Mouse (Mus musculus): ENCODE data around the gene Cym.
A peak's percentile ranks its signal among the peaks of the same experiment; 100 is the strongest.

Cym gene

DNA sequence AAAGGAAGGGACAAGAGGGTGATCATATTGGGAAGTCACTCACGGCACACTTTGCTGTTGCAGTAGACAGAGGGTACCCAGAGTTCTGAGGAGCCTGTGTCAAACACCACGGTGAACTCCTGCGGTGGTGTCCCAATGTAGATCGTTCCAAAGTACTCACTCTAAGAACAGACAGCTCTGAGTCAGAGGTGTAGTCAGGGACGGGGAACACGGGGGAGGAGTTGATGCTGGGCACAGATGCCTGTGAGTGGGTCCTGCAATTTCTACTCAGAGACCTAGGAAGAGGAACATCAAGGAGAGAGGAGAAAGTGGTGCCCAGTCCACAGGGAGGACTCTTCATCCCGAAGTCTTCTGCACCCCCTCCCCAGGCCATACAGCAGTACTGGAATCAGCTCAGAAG is 3.0 kb downstream of the Cym start:
- DNase-seq = no peak

DNA sequence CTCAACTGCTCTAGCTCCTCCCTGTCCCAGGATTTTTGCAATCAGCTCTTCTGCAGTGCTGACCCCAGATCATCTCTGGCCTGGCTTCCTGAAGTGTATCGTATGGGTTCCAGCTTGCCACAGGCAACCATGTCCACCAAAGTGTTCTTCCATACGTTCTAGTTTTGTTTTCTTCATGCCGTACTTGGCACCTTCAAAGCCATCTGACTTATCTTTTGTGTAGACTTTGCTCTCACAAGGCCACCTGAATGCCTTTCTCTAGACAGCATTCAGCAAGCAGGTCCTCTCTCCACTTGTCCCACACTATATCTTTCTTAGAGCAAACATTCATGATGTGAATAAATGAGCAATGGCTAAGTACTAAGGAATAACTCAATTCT is 4.4 kb downstream of the Cym start:
- DNase-seq = no peak

DNA sequence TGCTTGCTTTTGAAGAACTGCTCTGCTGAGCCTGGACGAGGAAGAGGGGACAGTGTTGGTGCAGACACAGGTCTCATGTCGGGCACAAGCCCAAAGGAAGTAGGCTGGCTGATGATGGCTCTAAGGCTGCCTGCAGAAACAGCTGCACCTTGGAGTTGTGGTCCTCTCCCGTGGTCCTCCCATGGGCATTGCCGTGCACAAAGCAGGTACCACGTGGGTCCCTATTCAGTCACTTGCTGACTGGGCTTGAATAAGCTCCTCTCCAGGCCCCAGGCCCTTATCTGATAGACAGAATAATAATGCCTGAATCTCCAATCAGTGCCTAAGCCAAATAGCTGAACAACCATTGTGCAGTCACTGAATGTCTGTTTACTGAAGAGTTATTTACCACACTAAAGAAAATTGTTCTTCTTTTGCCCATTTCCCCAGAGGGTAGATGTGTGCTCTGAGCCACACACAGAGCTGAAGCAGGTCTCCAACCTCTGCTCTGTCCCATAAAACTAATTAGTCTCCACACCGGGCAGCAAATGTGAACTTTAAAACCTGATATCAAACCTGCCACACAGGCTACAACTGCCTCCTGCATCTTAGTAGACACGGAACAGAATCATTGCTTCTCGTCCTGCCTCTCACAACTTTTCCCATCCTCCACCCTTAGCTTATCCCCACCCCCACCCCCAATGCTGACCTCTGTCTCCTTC is 5.0 kb downstream of the Cym start:
- no peak for DNase-seq

DNA sequence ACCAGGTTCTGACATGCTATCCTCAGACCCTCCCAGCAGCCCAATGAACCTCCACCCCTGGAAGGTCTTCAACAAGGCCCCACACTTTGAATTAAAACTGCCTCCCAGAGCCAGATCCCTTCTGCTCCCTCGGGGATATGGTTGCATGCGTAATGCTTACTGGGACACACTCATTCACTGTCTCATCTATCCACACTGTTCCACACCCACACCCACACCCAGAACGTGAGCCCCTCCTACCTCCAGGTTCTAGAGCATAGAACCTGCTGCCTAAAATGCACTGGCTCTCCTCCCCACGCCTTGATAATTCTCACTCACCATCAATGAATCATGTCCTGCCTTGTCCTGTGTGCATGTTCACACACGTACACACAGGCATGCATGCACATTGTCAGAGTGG is 6.9 kb downstream of the Cym start:
- no peak for DNase-seq

DNA sequence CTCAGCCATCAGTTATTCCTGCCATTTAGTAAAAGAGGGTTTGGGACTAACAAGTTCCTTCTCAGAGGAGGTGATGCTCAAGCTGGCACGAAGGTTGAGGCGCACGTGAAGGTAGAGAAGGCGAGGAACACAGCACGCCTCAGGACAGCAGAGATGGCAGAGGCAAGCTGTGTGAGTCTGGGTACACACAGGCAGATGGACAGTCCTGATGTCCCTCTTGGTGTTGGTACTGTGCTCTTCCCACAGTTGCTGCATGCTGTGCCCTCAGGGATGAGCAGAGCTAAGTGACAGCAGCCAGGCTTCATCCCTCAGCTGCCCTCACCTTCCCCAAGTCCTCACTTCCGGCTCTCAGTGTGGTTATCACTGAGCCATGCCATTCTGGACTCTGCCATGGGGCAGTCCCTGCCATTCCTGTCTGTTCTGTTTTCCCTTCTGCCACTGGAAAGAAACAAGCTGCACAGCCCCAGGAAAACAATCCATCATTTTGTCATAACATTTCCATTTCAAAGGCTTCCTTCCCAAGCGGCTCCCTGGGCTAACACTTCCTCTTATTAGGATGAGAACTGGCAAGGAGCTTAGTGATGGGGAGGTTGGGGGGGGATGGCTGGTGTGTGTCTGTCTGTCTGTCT is 13.8 kb downstream of the Cym start:
- no peak for DNase-seq

DNA sequence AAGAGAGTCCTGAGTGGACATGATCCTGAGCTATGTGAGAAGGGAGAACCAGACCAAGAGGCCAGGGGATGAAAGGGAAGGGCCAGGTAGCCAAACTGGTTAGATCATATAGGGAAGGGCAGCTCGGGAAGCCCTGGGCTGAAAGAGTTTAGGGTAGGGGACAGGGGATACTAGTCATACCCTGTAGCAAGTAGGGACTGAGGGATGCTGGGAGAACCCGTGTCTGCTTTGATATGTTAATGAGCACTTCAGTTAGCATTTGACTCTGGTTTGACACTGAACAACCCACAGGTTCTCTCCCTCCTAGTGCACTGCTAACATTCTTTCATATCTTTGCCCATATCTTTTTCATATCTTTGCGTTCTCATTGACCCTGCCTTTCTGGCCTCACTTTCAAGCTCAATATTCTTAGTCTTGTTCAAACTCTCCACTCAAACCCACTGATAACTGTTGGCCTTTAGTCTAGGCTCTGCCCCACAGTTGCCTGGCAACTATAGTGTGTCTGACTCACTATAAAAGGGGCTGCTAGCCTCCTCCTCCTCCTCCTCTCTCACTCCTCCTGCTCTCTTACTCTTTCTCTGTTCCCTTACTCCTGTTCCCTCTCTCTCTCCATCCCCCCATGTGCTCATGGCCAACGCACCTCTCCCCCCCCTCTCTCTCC is 14.9 kb downstream of the Cym start:
- no peak for DNase-seq

DNA sequence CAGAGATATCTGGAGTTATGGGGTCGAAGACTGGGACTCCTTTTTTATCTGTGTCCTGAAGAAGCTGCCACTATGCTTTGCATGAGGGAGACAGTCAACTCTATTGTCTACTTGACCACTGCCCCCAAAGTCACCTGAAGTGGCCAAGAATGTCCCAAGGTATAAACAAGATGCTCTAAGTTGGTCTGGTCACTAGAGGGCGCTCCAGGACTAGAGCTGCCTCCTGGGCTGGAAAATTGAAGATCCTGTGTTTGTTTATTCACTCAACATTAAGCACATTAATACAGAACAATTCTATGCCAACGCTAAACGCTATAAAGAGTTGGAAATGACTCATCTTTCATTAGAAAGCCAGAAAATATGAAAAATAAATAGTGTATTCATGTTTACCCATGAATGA is 15.5 kb downstream of the Cym start:
- DNase-seq = peak; percentile 65

DNA sequence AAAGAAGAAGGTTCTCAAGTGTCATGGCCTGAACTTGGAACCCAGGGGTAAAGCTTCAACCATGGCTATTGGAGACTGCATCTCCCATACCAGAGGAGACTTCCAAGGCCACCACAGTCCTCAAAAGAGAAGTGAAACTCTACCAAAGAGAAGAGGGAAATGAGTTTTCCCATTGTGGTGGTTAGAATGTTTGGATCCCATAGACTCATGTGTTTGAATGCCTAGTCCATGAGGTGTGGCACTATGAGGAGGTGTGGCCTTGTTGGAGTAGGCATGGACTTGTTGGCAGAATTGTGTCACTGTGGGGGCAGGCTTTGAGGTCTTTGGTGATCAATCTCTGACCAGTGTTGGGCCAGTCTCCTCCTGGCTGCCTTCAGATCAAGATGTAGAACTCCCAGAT is 16.4 kb downstream of the Cym start:
- DNase-seq = no peak

DNA sequence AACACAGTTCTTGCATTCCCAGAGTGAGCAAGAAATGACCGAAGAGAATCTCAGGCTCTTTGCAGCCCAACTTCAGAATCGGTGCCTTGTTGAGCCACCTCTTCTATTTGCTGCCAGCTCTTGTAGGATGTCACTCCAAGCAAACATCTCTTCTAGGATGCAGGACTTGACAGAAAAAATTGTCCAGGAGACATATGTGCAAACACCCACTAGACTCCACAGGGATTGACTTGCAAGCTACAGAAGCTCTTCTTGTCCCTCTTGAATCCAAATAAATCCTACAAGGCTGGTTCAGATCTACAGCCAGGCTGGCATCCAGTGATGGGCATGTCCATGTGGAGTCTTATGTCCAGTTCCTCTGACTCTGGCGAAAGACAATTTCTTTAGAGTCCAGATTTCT is 17.1 kb downstream of the Cym start:
- no peak for DNase-seq

DNA sequence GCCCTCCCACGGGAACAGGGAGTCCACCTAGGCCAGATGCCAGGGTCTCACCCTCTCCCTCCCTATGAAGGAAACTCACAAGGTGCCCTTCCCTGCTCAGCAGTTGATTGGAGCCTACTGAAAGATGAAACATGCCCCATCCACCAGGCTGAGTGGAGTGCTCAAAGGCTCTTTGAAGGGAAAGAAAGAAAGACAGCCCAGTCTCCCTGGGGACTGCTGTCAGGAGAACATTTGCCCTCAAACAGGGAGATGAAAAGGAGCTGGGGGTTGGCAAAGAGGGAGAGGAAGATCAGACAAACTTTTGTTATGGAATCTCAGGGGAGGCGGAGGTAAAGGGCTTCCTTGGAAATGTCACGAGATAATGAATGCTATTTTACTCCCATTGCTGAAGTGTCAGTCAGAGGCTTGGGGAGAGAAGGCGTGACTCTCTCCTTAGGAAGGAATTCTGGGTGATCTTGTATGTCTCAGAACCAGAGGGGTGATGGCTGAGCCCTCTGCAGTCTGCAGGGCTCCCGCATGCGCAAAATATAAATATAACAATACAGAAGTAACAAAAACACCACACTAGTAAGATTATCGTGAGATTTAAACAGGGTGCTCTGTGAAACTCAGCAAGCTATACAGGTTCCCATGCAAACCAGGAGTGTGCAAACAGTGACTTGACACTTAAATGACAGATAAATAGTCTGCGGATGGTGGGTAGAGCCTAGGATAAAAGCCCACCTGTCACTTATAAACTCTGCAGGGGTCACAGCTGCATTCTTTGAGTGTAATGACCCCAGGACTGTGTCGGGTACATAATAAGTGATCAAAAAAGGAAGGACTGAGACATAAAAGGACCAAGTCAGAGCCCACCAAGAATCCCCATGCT is 20.0 kb downstream of the Cym start:
- DNase-seq = no peak

DNA sequence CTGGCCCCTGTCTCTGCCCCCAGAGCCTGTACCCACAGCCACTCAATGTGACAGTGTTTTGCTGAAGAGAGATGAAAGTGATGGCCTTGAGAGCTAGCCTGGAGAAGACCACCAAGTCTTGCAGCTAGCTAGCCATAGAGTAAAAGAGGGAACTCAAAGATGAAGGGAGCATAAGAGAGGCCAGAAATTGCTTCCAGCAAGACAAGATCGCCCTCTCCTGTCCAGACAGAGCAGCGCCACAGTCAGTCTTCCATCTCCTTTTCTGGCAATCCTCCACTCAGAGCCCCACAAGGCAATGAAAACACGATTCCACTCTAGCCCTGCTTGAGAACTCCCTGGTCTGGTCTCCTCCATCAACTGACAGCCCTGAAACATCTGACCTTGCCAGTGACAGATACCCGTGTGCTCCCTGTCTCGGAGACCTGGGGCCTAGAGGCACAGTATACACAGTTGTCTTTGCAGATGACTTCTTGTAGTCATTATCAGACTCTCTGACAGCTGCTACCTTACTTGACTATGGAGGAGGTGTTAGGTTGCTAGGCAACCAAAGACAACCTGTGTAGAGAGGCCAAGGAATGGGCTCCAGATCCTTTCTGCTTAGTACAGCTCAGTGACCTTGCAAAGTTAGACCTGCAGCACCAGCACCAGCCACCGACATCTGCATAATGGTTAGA is 33.2 kb downstream of the Cym start:
- peak; percentile 5 for DNase-seq

DNA sequence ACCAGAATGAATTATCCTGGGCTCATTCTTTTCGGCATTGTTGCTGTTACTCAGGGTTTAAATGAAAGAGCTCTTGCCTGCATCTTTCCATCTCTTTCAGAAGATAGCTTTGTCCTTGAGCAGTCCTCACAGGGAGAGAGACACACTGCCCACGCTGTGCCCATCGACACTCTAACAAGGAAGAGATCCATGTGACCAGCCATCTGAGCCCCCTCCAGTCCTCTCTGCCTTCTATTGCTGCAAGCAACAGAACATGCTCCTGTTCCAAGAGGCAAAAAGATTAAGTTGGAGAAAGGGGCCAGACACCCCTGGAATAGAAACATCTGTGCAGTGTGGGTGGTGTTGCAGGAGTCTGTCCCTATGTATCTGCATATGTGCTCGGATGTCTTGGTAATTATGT is 34.5 kb downstream of the Cym start:
- DNase-seq = no peak

DNA sequence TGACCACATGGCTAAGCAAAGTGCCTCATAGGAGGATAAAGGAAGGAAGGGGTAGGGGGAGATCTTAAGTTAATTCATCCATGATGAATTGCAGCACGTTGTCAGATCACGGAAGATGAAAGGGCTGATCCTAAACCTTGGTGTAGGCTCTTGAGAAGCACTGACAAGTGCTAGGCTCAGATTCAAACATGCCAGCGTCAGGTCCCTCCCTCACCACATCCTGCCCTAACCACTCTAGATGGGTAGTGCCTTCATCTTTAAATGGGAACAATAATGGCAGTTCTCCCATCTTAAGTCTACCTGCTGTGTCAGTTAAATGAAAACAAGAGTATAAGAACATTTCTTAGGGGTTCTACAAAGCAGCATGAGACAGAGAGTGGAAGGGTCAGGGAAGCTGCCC is 35.9 kb downstream of the Cym start:
- no peak for DNase-seq

DNA sequence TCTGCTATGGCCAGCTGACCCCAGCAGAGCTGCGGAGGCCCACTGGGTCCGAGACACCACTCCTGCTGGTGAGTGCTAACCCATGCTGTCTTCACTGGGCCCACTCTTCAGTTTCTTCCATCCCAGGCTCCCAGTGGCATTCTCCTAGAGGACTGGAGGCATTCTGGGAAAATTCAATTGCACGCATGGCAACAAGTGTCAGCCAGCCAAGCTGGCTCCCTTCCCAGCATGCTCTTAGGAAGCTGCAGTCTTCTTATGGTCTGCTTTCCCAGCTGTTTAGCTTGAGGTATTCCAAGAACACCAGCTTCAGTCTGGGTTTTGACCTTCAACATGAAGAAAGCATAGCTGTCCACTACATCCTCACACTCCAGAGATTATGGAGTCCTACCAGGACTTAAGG is 38.4 kb downstream of the Cym start:
- DNase-seq = no peak

DNA sequence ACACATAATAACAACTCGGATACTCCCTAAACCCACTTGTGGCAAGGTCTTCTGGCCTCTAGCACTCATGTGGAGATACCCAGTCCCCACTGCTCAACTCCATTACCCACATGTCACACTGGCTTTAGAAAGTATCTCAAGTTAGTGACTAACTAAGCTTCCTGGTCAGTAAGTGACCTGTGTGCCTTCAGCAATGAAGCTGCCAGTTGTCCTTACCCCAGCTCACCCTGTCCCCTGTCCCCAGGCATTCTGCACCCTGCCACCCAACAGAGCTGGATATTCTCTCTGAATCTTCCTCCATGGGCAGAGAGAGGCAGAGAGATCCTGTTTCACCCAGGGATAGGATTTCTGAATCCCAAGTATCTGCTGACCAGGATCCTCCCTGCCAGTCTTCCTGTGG is 38.8 kb downstream of the Cym start, which contains the start of gene Kcna10:
TSS of gene Kcna10 (plus strand) at position 301 of the 400 bp plus-strand sequence.
- no peak for DNase-seq

DNA sequence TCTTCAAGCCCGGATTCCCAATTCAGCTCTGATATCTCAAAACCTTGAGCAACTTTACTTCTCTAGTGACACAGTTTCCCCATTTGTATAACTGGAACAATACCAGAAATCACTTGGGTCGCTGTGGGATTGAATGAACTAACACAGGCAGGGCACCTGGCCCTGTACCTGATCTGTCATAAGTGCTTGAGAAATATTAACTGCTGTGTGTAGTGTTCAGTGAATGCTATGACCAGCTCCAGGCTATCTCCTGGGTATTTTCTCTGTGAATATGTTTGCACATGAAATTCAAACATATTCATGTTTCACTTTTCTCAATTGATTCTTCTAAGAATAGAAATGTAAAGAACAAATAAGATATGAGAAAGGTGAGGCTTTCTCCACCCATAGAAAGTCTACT is 40.7 kb downstream of the Cym start:
- no peak for DNase-seq

DNA sequence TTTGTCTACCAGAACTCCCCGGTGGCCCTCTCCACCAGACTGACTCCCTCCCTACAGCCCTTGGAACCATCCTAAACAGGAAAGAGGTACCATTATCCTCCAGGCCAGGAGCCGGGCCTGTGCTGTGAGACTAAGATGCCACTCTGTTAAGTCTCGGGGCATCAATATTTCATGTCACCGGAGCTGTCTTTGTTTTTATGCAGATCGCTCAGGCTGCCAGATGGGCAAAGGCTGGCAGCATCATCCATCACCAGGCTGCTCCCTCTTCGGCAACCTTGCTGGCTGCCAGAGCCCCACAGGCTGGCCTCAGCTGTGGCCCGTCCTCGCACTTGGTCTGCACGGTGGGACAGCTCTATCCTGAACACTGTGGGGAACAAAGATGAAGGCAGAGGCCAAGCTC is 45.0 kb downstream of the Cym start:
- no peak for DNase-seq

DNA sequence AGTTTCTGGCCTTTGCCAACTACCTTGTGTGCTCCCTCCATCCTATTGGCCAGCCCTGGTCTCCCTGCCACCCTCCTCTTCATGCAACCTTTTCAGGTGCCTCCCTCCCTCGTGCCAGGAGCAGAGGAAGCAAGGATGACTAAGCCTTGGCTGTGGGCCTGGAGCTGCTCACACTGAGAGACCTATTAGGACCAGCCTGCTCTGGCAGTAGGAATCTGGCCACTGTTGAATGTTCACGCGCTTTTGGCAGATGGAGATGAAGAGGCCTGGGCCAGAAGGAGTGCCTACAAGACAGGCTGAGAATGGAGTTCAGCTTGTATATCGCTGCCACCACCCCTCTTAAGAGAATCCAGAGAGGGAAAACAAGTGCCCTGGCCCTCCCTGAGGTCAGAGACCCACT is 46.0 kb downstream of the Cym start:
- no peak for DNase-seq

DNA sequence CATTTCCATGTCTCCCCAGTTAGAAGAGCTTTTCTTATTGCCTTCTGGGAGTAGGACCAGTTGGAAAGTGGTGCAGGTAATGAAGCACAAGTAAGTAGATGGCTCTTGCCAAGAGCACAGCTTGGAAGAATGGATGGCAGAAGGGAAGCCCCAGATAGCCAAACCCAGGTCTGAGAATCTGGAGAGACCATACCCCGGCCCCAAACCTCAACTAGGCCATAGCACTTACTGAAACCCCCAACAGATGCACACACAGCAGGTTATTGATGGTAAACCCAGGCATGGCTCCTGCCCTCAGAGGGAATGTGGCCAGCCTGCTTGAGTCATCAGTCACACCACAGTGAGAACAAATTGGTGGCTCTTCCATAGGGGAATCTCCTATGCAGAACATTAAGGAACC is 49.0 kb downstream of the Cym start:
- no peak for DNase-seq

DNA sequence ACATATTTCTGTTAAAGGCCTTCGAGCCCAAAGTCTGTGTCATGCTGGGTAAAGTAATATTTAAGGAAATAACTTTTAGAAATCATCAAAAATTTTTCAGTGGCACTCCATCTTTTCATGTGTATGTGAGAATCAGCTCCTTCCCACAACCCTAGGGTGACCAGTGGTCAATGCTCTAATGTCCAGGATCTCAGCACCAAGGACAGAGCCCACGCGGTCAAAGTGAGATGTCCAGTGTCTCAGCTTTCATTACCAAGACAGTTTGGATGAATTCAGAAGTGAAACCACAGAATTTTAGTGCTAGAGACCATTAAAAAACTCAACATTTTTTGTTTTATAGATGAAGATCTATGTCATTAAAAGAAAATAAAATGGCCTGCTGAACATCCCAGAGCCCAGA is 49.6 kb downstream of the Cym start:
- DNase-seq = no peak

DNA sequence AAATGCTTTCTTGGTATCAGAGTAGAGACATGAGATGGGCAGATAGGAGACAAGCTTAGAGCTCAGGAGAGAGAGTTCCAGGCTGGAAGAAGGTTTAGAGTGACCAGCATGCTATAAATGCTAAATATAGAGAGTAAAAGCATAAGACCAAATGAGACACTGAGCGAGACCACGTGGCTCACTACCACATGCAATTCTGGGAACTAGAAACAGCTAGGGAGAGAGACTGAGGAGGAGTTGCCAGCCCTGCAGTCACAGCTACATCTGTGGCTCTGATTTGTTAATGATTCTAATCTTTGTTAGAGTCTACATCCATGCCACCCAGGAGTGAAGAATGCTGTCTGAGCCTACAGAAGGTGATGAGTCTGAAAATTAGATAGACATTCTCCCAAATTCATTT is 52.0 kb downstream of the Cym start:
- no peak for DNase-seq

DNA sequence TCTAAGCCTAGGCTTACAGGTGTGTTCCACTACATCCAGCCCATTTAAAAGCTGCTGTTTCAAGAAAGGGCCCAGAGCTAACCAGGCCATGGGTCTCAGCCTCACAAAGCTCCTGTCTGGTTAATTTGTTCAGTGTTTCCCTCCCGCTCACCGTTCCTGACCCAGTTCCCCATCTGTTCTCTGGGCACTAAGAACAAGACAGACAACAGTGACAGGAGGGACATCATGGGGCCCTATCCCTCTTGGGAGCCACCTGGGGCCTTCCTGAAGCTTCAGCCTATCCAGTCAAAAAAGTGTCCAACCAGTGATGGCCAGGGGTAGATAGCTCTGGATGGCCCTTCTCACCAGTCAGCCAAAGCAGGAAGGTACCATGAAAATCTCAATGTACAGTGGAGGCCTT is 58.8 kb downstream of the Cym start:
- DNase-seq = no peak

All from liver (tissue).